Mouse (Mus musculus): ENCODE measurements around the gene Pdgfc. TPM values are rescaled to one million over a fixed set of nuclear protein-coding genes. Genes with fewer than 3 reads are reported as not detected.

Gene Pdgfc
- polyA plus RNA-seq, 1 experiment = 23.9 TPM

GRCm38 (mm10) chr3:81170073-81170809 is 134.0 kb downstream of the Pdgfc start:
- Histone ChIP-seq H3ac (ENCODE audit: control insufficient read depth, insufficient read length) (no peak overlapping the region), H3K36me3 (ENCODE audit: control insufficient read depth, insufficient read depth) (peaks cover 4% of the 10 kb centered on the region), H3K4me2 (ENCODE audit: low read depth) (no peak overlapping the region), H3K27me3 (ENCODE audit: control insufficient read depth, insufficient read depth, insufficient read length) (no peaks in the 10 kb centered on the region), H3K79me2 (ENCODE audit: control insufficient read depth, insufficient read depth) (no peaks in the 10 kb centered on the region), H3K4me3 (no peak overlapping the region)
- no peak for TF ChIP-seq USF1 (IDR thresholded peaks at IDR 0.05; ENCODE audit: low read depth)
- no peak for TF ChIP-seq POLR2AphosphoS2 (IDR thresholded peaks at IDR 0.05; ENCODE audit: insufficient read length, low read depth)
- TF ChIP-seq MAX (IDR thresholded peaks at IDR 0.05; ENCODE audit: low read depth) = no peak
- TF ChIP-seq MYOG (IDR thresholded peaks at IDR 0.05; ENCODE audit: control insufficient read depth in 1 of 3, insufficient read depth in 1 of 3, insufficient read length in 2 of 3, low read depth in 2 of 3) = no peak
- no peak for TF ChIP-seq E2F4 (IDR thresholded peaks at IDR 0.05; ENCODE audit: insufficient read depth)
- TF ChIP-seq CEBPB (IDR thresholded peaks at IDR 0.05; ENCODE audit: insufficient read depth, poor library complexity, severe bottlenecking) = no peak
- TF ChIP-seq TCF3 (IDR thresholded peaks at IDR 0.05; ENCODE audit: insufficient read length, low read depth) = no peak
- no peak for TF ChIP-seq MYOD1 (IDR thresholded peaks at IDR 0.05; ENCODE audit: control insufficient read depth in 1 of 3, insufficient read length in 2 of 3, low read depth in 2 of 3)
- no peak for TF ChIP-seq POLR2A (IDR thresholded peaks at IDR 0.05; ENCODE audit: insufficient read length, low read depth)

- TF ChIP-seq MAX (IDR thresholded peaks at IDR 0.05; ENCODE audit: low read depth) = no peak
- TF ChIP-seq MYOD1 (IDR thresholded peaks at IDR 0.05; ENCODE audit: control insufficient read depth in 1 of 3, insufficient read length in 2 of 3, low read depth in 2 of 3) = no peak
- no peak for TF ChIP-seq REST (IDR thresholded peaks at IDR 0.05; ENCODE audit: insufficient read depth, insufficient read length)
- no peak for TF ChIP-seq E2F4 (IDR thresholded peaks at IDR 0.05; ENCODE audit: insufficient read depth)
- no peak for TF ChIP-seq POLR2A (IDR thresholded peaks at IDR 0.05; ENCODE audit: insufficient read length, low read depth)
- no peak for TF ChIP-seq POLR2AphosphoS2 (IDR thresholded peaks at IDR 0.05; ENCODE audit: insufficient read length, low read depth)
- TF ChIP-seq TCF3 (IDR thresholded peaks at IDR 0.05; ENCODE audit: insufficient read length, low read depth) = no peak
- TF ChIP-seq CEBPB (IDR thresholded peaks at IDR 0.05; ENCODE audit: insufficient read depth, poor library complexity, severe bottlenecking) = no peak
- TF ChIP-seq SRF (IDR thresholded peaks at IDR 0.05; ENCODE audit: control insufficient read depth, insufficient read length, low read depth) = no peak
- TF ChIP-seq USF1 (IDR thresholded peaks at IDR 0.05; ENCODE audit: low read depth) = no peak
- no peak for TF ChIP-seq MYOG (IDR thresholded peaks at IDR 0.05; ENCODE audit: control insufficient read depth in 1 of 3, insufficient read depth in 1 of 3, insufficient read length in 2 of 3, low read depth in 2 of 3)
- Histone ChIP-seq H3K79me2 (ENCODE audit: control insufficient read depth, insufficient read depth) (no peaks in the 10 kb centered on the region), H3K4me3 (no peak overlapping the region)
Observed at GRCm38 (mm10) chr3:81174832-81175231, 138.6 kb downstream of the Pdgfc start.

GRCm38 (mm10) chr3:81181319-81182013 is 145.2 kb downstream of the Pdgfc start:
- no peak for TF ChIP-seq TCF3 (IDR thresholded peaks at IDR 0.05; ENCODE audit: insufficient read length, low read depth)
- TF ChIP-seq TCF12 (IDR thresholded peaks at IDR 0.05; ENCODE audit: insufficient read depth, poor library complexity, severe bottlenecking) = no peak
- TF ChIP-seq CEBPB (IDR thresholded peaks at IDR 0.05; ENCODE audit: insufficient read depth, poor library complexity, severe bottlenecking) = no peak
- TF ChIP-seq POLR2AphosphoS2 (IDR thresholded peaks at IDR 0.05; ENCODE audit: insufficient read length, low read depth) = no peak
- no peak for TF ChIP-seq POLR2A (IDR thresholded peaks at IDR 0.05; ENCODE audit: insufficient read length, low read depth)
- TF ChIP-seq SRF (IDR thresholded peaks at IDR 0.05; ENCODE audit: control insufficient read depth, insufficient read length, low read depth) = no peak
- TF ChIP-seq E2F4 (IDR thresholded peaks at IDR 0.05; ENCODE audit: insufficient read depth) = no peak
- no peak for TF ChIP-seq REST (IDR thresholded peaks at IDR 0.05; ENCODE audit: insufficient read depth, insufficient read length)
- no peak for TF ChIP-seq MYOG (IDR thresholded peaks at IDR 0.05; ENCODE audit: control insufficient read depth in 1 of 3, insufficient read depth in 1 of 3, insufficient read length in 2 of 3, low read depth in 2 of 3)
- TF ChIP-seq USF1 (IDR thresholded peaks at IDR 0.05; ENCODE audit: low read depth) = no peak
- no peak for TF ChIP-seq MAX (IDR thresholded peaks at IDR 0.05; ENCODE audit: low read depth)
- no peak overlapping the region for H3K4me3 ChIP-seq
- peaks cover 13% of the 10 kb centered on the region for H3K79me2 ChIP-seq (ENCODE audit: control insufficient read depth, insufficient read depth)
- no peaks in the 10 kb centered on the region for H3K27me3 ChIP-seq (ENCODE audit: control insufficient read depth, insufficient read depth, insufficient read length)
- H3ac ChIP-seq (ENCODE audit: control insufficient read depth, insufficient read length) = no peak overlapping the region
- no peak overlapping the region for H3K4me2 ChIP-seq (ENCODE audit: low read depth)
- H3K36me3 ChIP-seq (ENCODE audit: control insufficient read depth, insufficient read depth) = peaks cover 5% of the 10 kb centered on the region

More at GRCm38 (mm10) chr3:81174832-81175231, 138.6 kb downstream of the Pdgfc start:
- H3K27me3 ChIP-seq (ENCODE audit: control insufficient read depth, insufficient read depth, insufficient read length) = no peaks in the 10 kb centered on the region
- H3K36me3 ChIP-seq (ENCODE audit: control insufficient read depth, insufficient read depth) = peaks cover 19% of the 10 kb centered on the region
- H3ac ChIP-seq (ENCODE audit: control insufficient read depth, insufficient read length) = no peak overlapping the region
- no peak overlapping the region for H3K4me2 ChIP-seq (ENCODE audit: low read depth)

- Histone ChIP-seq H3K4me2 (ENCODE audit: low read depth) (no peak overlapping the region), H3K36me3 (ENCODE audit: control insufficient read depth, insufficient read depth) (no peaks in the 10 kb centered on the region), H3K27me3 (ENCODE audit: control insufficient read depth, insufficient read depth, insufficient read length) (no peaks in the 10 kb centered on the region), H3K79me2 (ENCODE audit: control insufficient read depth, insufficient read depth) (peaks cover 16% of the 10 kb centered on the region), H3ac (ENCODE audit: control insufficient read depth, insufficient read length) (no peak overlapping the region), H3K4me3 (no peak overlapping the region)
- TF ChIP-seq E2F4 (IDR thresholded peaks at IDR 0.05; ENCODE audit: insufficient read depth) (no peak), POLR2A (IDR thresholded peaks at IDR 0.05; ENCODE audit: insufficient read length, low read depth) (no peak)
Observed at GRCm38 (mm10) chr3:81196937-81197336, 160.7 kb downstream of the Pdgfc start.

Data from myocyte (in vitro differentiated cells).